Mouse (Mus musculus): ENCODE results near the gene Mrpl16. TPM values are rescaled to one million over a fixed set of nuclear protein-coding genes. Genes with fewer than 3 reads are reported as not detected.

The Mrpl16 gene
- total and polyA plus RNA-seq, 3 experiments = 41.8 to 109 (median 99.5) TPM

DNA sequence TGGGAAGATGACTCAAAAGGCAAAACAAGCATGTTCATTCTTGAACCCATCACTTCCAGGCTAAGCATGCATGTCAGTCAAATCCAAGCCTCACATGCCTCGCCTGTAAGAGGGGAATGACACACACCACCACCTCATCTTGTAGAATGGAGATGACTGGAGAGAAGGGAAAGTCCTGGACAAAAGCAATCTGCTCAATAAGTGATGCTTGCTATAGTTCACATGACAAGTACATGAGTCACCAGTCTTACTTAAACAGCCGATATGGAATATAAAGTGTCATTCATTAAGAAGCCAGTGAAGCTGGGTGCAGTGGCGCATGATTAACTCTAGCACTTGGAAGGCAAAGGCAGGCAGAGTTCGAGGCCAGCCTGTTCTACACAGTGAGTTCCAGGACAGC, 42.9 kb downstream of the Mrpl16 start:
- no peaks in the 10 kb centered on the region for H3K79me2 ChIP-seq (replicated peaks; ENCODE audit: control insufficient read depth, insufficient read depth, low read length)
- peaks cover 15% of the 10 kb centered on the region for H3K4me1 ChIP-seq (ENCODE audit: control insufficient read depth, insufficient read depth, low read length)
- peaks cover 12% of the 10 kb centered on the region for H3K36me3 ChIP-seq (ENCODE audit: control insufficient read depth, insufficient read depth, low read length)
- intact Hi-C loops (cut with DNase I) = loop anchor here (10.0 kb wide), 1 partner anchor 192 kb away; no protein-coding TSS in a partner anchor
- no peaks in the 10 kb centered on the region for H3K27me3 ChIP-seq (ENCODE audit: control insufficient read depth, insufficient read depth, low read length)
- 59% methylated on average over 4 of the region's 4 CpGs for WGBS
- H3K27ac ChIP-seq = peak overlapping the region; percentile 88
- no peak overlapping the region for H3K9ac ChIP-seq (ENCODE audit: low read depth, low read length)
- TF ChIP-seq CTCF (IDR thresholded peaks at IDR 0.05) = no peak
- DNase-seq = no peak
- no peak overlapping the region for H3K4me3 ChIP-seq

- Histone ChIP-seq H3K27ac (peak overlapping the region; percentile 88), H3K36me3 (ENCODE audit: control insufficient read depth, insufficient read depth, low read length) (peaks cover 12% of the 10 kb centered on the region), H3K27me3 (ENCODE audit: control insufficient read depth, insufficient read depth, low read length) (no peaks in the 10 kb centered on the region), H3K4me3 (no peak overlapping the region), H3K4me1 (ENCODE audit: control insufficient read depth, insufficient read depth, low read length) (peaks cover 15% of the 10 kb centered on the region), H3K79me2 (replicated peaks; ENCODE audit: control insufficient read depth, insufficient read depth, low read length) (no peaks in the 10 kb centered on the region), H3K9ac (ENCODE audit: low read depth, low read length) (no peak overlapping the region)
- TF ChIP-seq POLR2A (IDR thresholded peaks at IDR 0.05; ENCODE audit: insufficient read depth, low read depth, low read length) (peak; percentile 56; the same call in 1 of the 2 replicates), CTCF (IDR thresholded peaks at IDR 0.05) (no peak), EP300 (IDR thresholded peaks at IDR 0.05; ENCODE audit: insufficient read depth, low read depth, low read length) (peak; percentile 93)
- WGBS = 22% methylated on average over 8 of the region's 8 CpGs
- intact Hi-C loops (cut with DNase I) = loop anchor here (2.0 to 10.0 kb wide), 2 partner anchors 99 to 191 kb away; partner anchors contain the start of gene Patl1
- peak; percentile 47 to 55 for DNase-seq
These were observed 43.5 kb downstream of the Mrpl16 start for GRCm38 (mm10) chr19:11813649-11814048.

DNA sequence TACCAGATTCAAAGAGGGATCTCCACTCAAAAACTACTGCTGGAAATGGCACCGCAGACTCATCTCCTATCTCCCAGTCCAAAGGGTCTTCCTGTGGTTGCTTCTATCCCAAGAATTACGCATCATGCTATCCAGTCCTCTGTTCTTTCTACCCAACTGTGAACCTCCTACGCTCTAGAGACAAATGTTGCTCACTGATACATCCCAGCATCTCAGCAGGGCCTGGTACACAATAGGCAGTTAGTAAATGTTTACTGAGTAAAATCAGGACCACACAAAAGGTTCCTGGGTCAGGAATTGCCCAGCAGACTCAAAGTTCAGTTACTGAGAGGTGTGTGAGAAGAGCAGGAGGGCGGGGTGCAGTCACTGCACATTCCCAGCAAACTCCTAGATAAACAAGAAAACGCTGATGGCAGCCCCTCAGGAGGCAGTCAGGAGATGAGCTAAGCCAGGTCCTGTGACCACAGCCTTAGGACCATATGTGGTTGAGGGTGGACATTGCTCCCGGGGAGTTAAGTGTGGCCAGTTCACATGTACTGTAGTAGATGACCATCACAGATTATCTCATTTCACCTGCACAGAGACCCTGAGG, 44.6 kb downstream of the Mrpl16 start:
- peak overlapping the region; percentile 88 for H3K27ac ChIP-seq
- H3K36me3 ChIP-seq (ENCODE audit: control insufficient read depth, insufficient read depth, low read length) = peaks cover 12% of the 10 kb centered on the region
- intact Hi-C loops (cut with DNase I) = loop anchor here (2.0 to 10.0 kb wide), 2 partner anchors 98 to 190 kb away; partner anchors contain the start of gene Patl1
- no peaks in the 10 kb centered on the region for H3K79me2 ChIP-seq (replicated peaks; ENCODE audit: control insufficient read depth, insufficient read depth, low read length)
- TF ChIP-seq EP300 (IDR thresholded peaks at IDR 0.05; ENCODE audit: insufficient read depth, low read depth, low read length) (no peak), CTCF (IDR thresholded peaks at IDR 0.05) (no peak), POLR2A (IDR thresholded peaks at IDR 0.05; ENCODE audit: insufficient read depth, low read depth, low read length) (no peak)
- no peaks in the 10 kb centered on the region for H3K27me3 ChIP-seq (ENCODE audit: control insufficient read depth, insufficient read depth, low read length)
- H3K4me1 ChIP-seq (ENCODE audit: control insufficient read depth, insufficient read depth, low read length) = peaks cover 14% of the 10 kb centered on the region
- no peak for DNase-seq
- H3K4me3 ChIP-seq = no peak overlapping the region
- 76% methylated on average over 6 of the region's 6 CpGs for WGBS
- no peak overlapping the region for H3K9ac ChIP-seq (ENCODE audit: low read depth, low read length)

- no peak for DNase-seq
- H3K27ac ChIP-seq = no peak overlapping the region; the same call in 1 of the 2 replicates
- H3K4me3 ChIP-seq = no peak overlapping the region
- H3K9ac ChIP-seq (ENCODE audit: low read depth, low read length) = no peak overlapping the region
- TF ChIP-seq POLR2A (IDR thresholded peaks at IDR 0.05; ENCODE audit: insufficient read depth, low read depth, low read length) = no peak
- intact Hi-C loops (cut with DNase I) = loop anchor here (10.0 kb wide), 1 partner anchor 188 kb away; no protein-coding TSS in a partner anchor
- H3K27me3 ChIP-seq (ENCODE audit: control insufficient read depth, insufficient read depth, low read length) = no peaks in the 10 kb centered on the region
- 52% methylated on average over 6 of the region's 6 CpGs for WGBS
- H3K79me2 ChIP-seq (replicated peaks; ENCODE audit: control insufficient read depth, insufficient read depth, low read length) = no peaks in the 10 kb centered on the region
- H3K4me1 ChIP-seq (ENCODE audit: control insufficient read depth, insufficient read depth, low read length) = peaks cover 7% of the 10 kb centered on the region
- H3K36me3 ChIP-seq (ENCODE audit: control insufficient read depth, insufficient read depth, low read length) = peaks cover 3% of the 10 kb centered on the region; the same call in 1 of the 2 replicates
These were observed 46.5 kb downstream of the Mrpl16 start for GRCm38 (mm10) chr19:11816706-11817105.

DNA sequence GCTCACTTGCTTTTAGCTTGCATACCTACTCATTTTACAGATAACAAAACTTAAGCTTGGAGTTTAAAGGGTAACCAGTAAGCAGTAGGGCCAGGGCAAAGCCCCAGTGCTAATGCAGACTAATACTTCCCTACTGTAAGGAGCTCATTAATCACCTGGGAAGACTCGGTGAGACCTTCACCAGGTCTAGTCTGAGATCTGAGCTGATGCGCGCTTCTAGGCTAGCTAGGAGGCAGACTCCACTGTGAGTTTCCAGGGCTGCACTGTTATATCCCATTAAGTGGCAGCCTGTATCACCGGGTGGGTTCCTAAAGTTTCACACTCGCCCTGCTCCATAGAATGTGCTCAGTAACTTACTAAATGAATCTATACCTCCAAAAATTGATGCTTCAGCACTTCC, 47.4 kb downstream of the Mrpl16 start:
- Histone ChIP-seq H3K27ac (peak overlapping the region; percentile 89), H3K27me3 (ENCODE audit: control insufficient read depth, insufficient read depth, low read length) (no peaks in the 10 kb centered on the region), H3K79me2 (replicated peaks; ENCODE audit: control insufficient read depth, insufficient read depth, low read length) (no peaks in the 10 kb centered on the region), H3K36me3 (ENCODE audit: control insufficient read depth, insufficient read depth, low read length) (no peaks in the 10 kb centered on the region), H3K4me1 (ENCODE audit: control insufficient read depth, insufficient read depth, low read length) (peaks cover 5% of the 10 kb centered on the region), H3K4me3 (peak overlapping the region; percentile 65), H3K9ac (ENCODE audit: low read depth, low read length) (no peak overlapping the region)
- intact Hi-C loops (cut with DNase I) = loop anchor here (10.0 kb wide), 1 partner anchor 187 kb away; no protein-coding TSS in a partner anchor
- DNase-seq = no peak
- 42% methylated on average over 5 of the region's 5 CpGs for WGBS
- TF ChIP-seq CTCF (IDR thresholded peaks at IDR 0.05) (no peak), POLR2A (IDR thresholded peaks at IDR 0.05; ENCODE audit: insufficient read depth, low read depth, low read length) (no peak), EP300 (IDR thresholded peaks at IDR 0.05; ENCODE audit: insufficient read depth, low read depth, low read length) (no peak)
